Mouse (Mus musculus): ENCODE results near the gene Fcer1g. TPM values are rescaled to one million over a fixed set of nuclear protein-coding genes. Genes with fewer than 3 reads are reported as not detected.

The Fcer1g gene
- total RNA-seq (2023), result 1,184 and 1,203 TPM in 2 replicates

GRCm38 (mm10) chr1:171234126-171234525, at the start of gene Fcer1g:
Gene Fcer1g, minus strand, starts transcription at chr1:171234365.

GRCm38 (mm10) chr1:171280916-171281527, 46.9 kb upstream of the Fcer1g start, which contains the start of gene Ppox:
Gene Ppox, minus strand, starts transcription at chr1:171281186.

GRCm38 (mm10) chr1:171269848-171270572, 35.8 kb upstream of the Fcer1g start, which contains the start of gene B4galt3:
Gene B4galt3, plus strand, starts transcription at chr1:171270328.

GRCm38 (mm10) chr1:171250680-171251593, 16.8 kb upstream of the Fcer1g start, which contains the start of gene Ndufs2:
Gene Ndufs2, minus strand, starts transcription at chr1:171251388.

GRCm38 (mm10) chr1:171249913-171250600, 15.9 kb upstream of the Fcer1g start, which contains the start of gene Adamts4:
Gene Adamts4, plus strand, starts transcription at chr1:171250421.

GRCm38 (mm10) chr1:171224857-171225256, 9.3 kb downstream of the Fcer1g start, which contains the start of gene Apoa2:
Gene Apoa2, plus strand, starts transcription at chr1:171225054.

GRCm38 (mm10) chr1:171222238-171223155, 11.7 kb downstream of the Fcer1g start, which contains the start of gene Tomm40l:
Gene Tomm40l, minus strand, starts transcription at chr1:171222514.

DNA sequence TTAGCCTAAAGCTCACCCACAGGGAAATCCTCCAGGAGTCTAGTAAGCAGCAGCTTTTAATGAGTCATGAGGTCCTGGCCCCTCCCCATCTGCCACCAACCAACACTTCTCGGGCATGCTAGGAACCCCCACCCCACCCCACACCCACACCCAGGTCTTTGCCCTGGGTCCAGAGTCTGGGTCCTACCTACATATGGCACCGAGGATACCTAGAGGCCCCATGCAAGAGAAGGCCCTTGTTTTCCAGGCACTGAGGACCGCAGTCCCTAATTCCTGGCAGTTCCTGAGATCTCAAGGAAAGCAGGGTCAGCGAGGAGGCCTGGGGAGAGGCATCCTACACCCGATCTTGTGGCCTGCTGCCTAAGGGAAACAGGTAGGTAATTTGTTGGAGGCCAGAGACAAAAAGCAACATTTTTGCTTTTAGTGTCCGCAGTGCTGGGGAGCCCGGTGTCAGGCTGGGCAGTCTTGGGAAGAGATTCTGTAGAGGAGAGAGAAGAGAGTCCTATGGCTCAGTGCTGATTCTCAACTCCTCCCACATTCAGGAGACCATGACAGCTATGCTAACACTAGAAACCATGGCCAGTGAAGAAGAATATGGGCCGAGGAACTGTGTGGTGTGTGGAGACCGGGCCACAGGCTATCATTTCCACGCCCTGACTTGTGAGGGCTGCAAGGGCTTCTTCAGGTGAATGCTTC, 20.2 kb downstream of the Fcer1g start, which contains the start of gene Nr1i3:
Gene Nr1i3, plus strand, starts transcription at position 170 of the 696 bp plus-strand sequence.

DNA sequence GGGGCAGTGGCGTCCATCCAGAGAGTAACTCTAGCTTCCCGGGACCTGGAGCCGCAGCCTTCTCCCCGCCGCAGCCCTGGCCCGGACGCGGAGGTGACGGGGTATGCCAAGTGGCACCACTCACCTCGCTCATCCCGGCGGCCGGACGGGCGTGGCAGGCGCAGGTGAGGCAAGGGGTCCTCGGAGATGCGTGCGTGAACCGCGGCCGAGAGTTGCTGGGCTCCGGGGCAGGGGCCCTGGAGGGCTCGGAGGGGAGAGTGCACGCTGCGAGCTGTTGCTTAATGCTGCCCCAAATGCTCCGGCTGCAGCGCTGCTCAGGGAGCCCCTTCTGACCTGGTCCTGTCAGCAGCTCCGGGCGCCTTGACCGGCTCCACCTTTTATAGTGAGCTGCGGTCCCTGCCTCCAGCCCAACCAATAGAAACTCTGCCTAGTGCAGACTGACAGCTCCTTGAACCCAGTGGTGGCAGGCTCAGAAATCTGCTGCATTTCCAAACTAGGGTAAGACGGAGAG, 38.2 kb downstream of the Fcer1g start, which contains the start of gene Pcp4l1:
Gene Pcp4l1, minus strand, starts transcription at position 382 of the 511 bp plus-strand sequence.

Other genes with a start within 250 kb of the Fcer1g start
- 59.5 and 102 TPM in 2 replicates for gene Fcgr4, start 215.4 kb downstream of the Fcer1g start, total RNA-seq (2023)
- 422 and 510 TPM in 2 replicates for gene Fcgr3, start 169.4 kb downstream of the Fcer1g start, total RNA-seq (2023)
- gene Cfap126, start 120.4 kb downstream of the Fcer1g start, total RNA-seq (2023), result 0.91 TPM in 1 of 2 replicates, not detected in the other
- 70.1 and 76.7 TPM in 2 replicates for gene Sdhc, start 83.8 kb downstream of the Fcer1g start, total RNA-seq (2023)
- not detected in 2 replicates for gene Mpz, start 83.7 kb downstream of the Fcer1g start, total RNA-seq (2023)
- 0.25 and 0.38 TPM in 2 replicates for gene Pcp4l1, start 38.1 kb downstream of the Fcer1g start, total RNA-seq (2023)
- gene Nr1i3, start 20.4 kb downstream of the Fcer1g start, total RNA-seq (2023), result not detected in 2 replicates
- 7.2 and 11.8 TPM in 2 replicates for gene Tomm40l, start 11.9 kb downstream of the Fcer1g start, total RNA-seq (2023)
- not detected in 2 replicates for gene Apoa2, start 9.3 kb downstream of the Fcer1g start, total RNA-seq (2023)
- not detected in 2 replicates for gene Adamts4, start 16.1 kb upstream of the Fcer1g start, total RNA-seq (2023)
- gene Ndufs2, start 17.0 kb upstream of the Fcer1g start, total RNA-seq (2023), result 68.8 and 134 TPM in 2 replicates
- 115 and 168 TPM in 2 replicates for gene B4galt3, start 36.0 kb upstream of the Fcer1g start, total RNA-seq (2023)
- 64.8 and 86.5 TPM in 2 replicates for gene Ppox, start 46.8 kb upstream of the Fcer1g start, total RNA-seq (2023)
- 27.7 and 31.0 TPM in 2 replicates for gene Usp21, start 53.6 kb upstream of the Fcer1g start, total RNA-seq (2023)
- gene Ufc1, start 60.7 kb upstream of the Fcer1g start, total RNA-seq (2023), result 40.6 and 41.8 TPM in 2 replicates
- gene Dedd, start 94.8 kb upstream of the Fcer1g start, total RNA-seq (2023), result 17.9 and 25.5 TPM in 2 replicates
- 15.9 and 16.3 TPM in 2 replicates for gene Nit1, start 111.3 kb upstream of the Fcer1g start, total RNA-seq (2023)
- gene Pfdn2, start 111.3 kb upstream of the Fcer1g start, total RNA-seq (2023), result 39.2 and 40.6 TPM in 2 replicates
- not detected in 2 replicates for gene Klhdc9, start 126.4 kb upstream of the Fcer1g start, total RNA-seq (2023)
- 1.1 and 1.6 TPM in 2 replicates for gene Nectin4, start 135.7 kb upstream of the Fcer1g start, total RNA-seq (2023)
- 268 and 358 TPM in 2 replicates for gene Arhgap30, start 154.6 kb upstream of the Fcer1g start, total RNA-seq (2023)
- 111 and 118 TPM in 2 replicates for gene Usf1, start 176.9 kb upstream of the Fcer1g start, total RNA-seq (2023)
- 1.6 and 2.3 TPM in 2 replicates for gene Tstd1, start 184.5 kb upstream of the Fcer1g start, total RNA-seq (2023)
- gene F11r, start 203.2 kb upstream of the Fcer1g start, total RNA-seq (2023), result 1.2 TPM in 2 replicates

Measured in neutrophil, adult 65 days (primary cell).